Comparison of ENCODE assay signal across 9 mouse cellular contexts in the genomic region with DNA sequence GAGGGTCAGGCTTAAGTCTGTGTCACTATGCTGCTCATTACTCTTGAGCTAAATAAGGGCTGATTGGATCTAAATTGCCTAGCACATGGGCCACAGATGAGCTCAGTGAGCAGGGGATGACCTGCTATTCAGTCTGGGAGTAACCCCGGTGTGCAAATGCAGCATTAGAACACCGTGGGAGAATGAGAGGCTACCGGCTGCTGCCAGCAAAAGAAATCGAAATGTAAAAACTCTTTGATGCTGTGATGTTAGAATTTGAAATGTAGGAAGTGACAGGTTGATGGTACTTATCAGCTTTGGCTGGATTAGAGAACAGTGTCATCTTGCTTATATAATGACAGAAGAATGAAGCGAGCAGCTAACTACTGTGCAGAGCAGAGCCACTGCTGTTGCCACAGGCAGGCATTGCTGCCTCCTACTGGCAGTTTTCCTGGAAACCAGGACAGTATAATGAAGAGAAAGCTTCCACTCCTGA. TPM values are rescaled to one million over a fixed set of nuclear protein-coding genes. Genes with fewer than 3 reads are reported as not detected.
DNase-seq lines count a peak whose midpoint lies in the region; ATAC-seq lines count a peak whose summit lies in the region.
"Had no signal": no experiment of that assay in that cellular context is flagged by ENCODE, and none has a peak within 500 bp of the region (broad histone marks: within the 10 kb centered on the region; RNA-seq: fewer than 3 reads in every experiment).

No protein-coding gene starts in this region.

- no peak overlapping the region for H3K4me2 ChIP-seq in intestine, embryonic 15.5 days (replicated peaks)
- H3K4me2 ChIP-seq in neural tube, embryonic 14.5 days (ENCODE audit: low read depth, low read length) = peak overlapping the region; percentile 24; the same call in 1 of the 2 replicates
- H3K4me2 ChIP-seq: lung, embryonic 15.5 days had no signal

- peak; percentile 27 for DNase-seq in 416B (ENCODE audit: low read depth)
- DNase-seq in MN1 (ENCODE audit: low spot score) = peak; percentile 54
- DNase-seq in embryonic facial prominence, embryonic 10.5 days (ENCODE audit: low spot score) = peak; percentile 14
- peak; percentile 80 for DNase-seq in left cerebral cortex, adult 18-20 months (ENCODE audit: low spot score in 2 of 2)
- no peak for DNase-seq in spleen, postnatal 14 days (ENCODE audit: low spot score in 2 of 2)

- peaks cover 6% of the 10 kb centered on the region for H3K36me3 ChIP-seq in embryonic facial prominence, embryonic 10.5 days (replicated peaks)
- H3K36me3 ChIP-seq in intestine, embryonic 15.5 days = no peaks in the 10 kb centered on the region
- no peaks in the 10 kb centered on the region for H3K36me3 ChIP-seq in neural tube, embryonic 14.5 days (ENCODE audit: control insufficient read depth, insufficient read depth, low read length)
- H3K36me3 ChIP-seq: lung, embryonic 15.5 days had no signal

- no peaks in the 10 kb centered on the region for H3K4me1 ChIP-seq in embryonic facial prominence, embryonic 10.5 days
- H3K4me1 ChIP-seq in intestine, embryonic 15.5 days (replicated peaks) = no peaks in the 10 kb centered on the region
- peaks cover 6% of the 10 kb centered on the region; the same call in 1 of the 2 replicates for H3K4me1 ChIP-seq in neural tube, embryonic 14.5 days (ENCODE audit: control insufficient read depth, insufficient read depth, low read length)
- H3K4me1 ChIP-seq: lung, embryonic 15.5 days had no signal

- peak; percentile 66 for ATAC-seq in intestine, embryonic 15.5 days
- peak; percentile 98 for ATAC-seq in neural tube, embryonic 14.5 days (ENCODE audit: low read depth)
- ATAC-seq in granulocyte monocyte progenitor cell, adult 5-6 weeks (replicated peaks; ENCODE audit: poor library complexity, severe bottlenecking) = no peak

- H3K27ac ChIP-seq in embryonic facial prominence, embryonic 10.5 days (replicated peaks) = no peak overlapping the region
- H3K27ac ChIP-seq in intestine, embryonic 15.5 days = no peak overlapping the region
- H3K27ac ChIP-seq in neural tube, embryonic 14.5 days (ENCODE audit: low read depth, low read length) = no peak overlapping the region
- H3K27ac ChIP-seq: lung, embryonic 15.5 days had no signal

- no peaks in the 10 kb centered on the region for H3K27me3 ChIP-seq in embryonic facial prominence, embryonic 10.5 days (replicated peaks; ENCODE audit: low read depth, poor library complexity, severe bottlenecking)
- no peaks in the 10 kb centered on the region for H3K27me3 ChIP-seq in intestine, embryonic 15.5 days (replicated peaks)
- no peaks in the 10 kb centered on the region for H3K27me3 ChIP-seq in neural tube, embryonic 14.5 days (ENCODE audit: control insufficient read depth, insufficient read depth, low read length)
- H3K27me3 ChIP-seq: lung, embryonic 15.5 days had no signal

- no peak overlapping the region for H3K4me3 ChIP-seq in embryonic facial prominence, embryonic 10.5 days
- H3K4me3 ChIP-seq in intestine, embryonic 15.5 days (replicated peaks) = no peak overlapping the region
- no peak overlapping the region for H3K4me3 ChIP-seq in neural tube, embryonic 14.5 days (ENCODE audit: low read depth, low read length)
- H3K4me3 ChIP-seq: lung, embryonic 15.5 days had no signal

- WGBS in embryonic facial prominence, embryonic 10.5 days = 64% methylated on average over 5 of the region's 5 CpGs
- WGBS in intestine, embryonic 15.5 days = 58% methylated on average over 5 of the region's 5 CpGs
- WGBS in neural tube, embryonic 14.5 days = 11% methylated on average over 5 of the region's 5 CpGs

- H3K9ac ChIP-seq in intestine, embryonic 15.5 days = no peak overlapping the region
- no peak overlapping the region for H3K9ac ChIP-seq in neural tube, embryonic 14.5 days (replicated peaks; ENCODE audit: low read depth, low read length)
- H3K9ac ChIP-seq: lung, embryonic 15.5 days had no signal

- H3K9me3 ChIP-seq in embryonic facial prominence, embryonic 10.5 days = no peaks in the 10 kb centered on the region
- H3K9me3 ChIP-seq in intestine, embryonic 15.5 days = no peaks in the 10 kb centered on the region
- no peaks in the 10 kb centered on the region for H3K9me3 ChIP-seq in neural tube, embryonic 14.5 days (ENCODE audit: control insufficient read depth, low read length)
- H3K9me3 ChIP-seq: lung, embryonic 15.5 days had no signal

RNA-seq across cellular contexts. Expression of a gene that starts 48.5 kb away (rescaled TPM):
- 41.0 and 43.6 TPM in 2 replicates for polyA plus RNA-seq in embryonic facial prominence, embryonic 10.5 days (2016; fragmentation: Nextera tagmentation; extraction: Ambion mirVana)
- polyA plus RNA-seq in intestine, embryonic 15.5 days (2015; fragmentation: Nextera tagmentation; extraction: Ambion mirVana) = 24.2 and 25.5 TPM in 2 replicates
- 1 to 10 TPM; 1.0 to 1.4 TPM for total RNA-seq in left cerebral cortex, adult 18-20 months (2021)
- 3.6 and 3.7 TPM in 2 replicates for polyA plus RNA-seq in neural tube, embryonic 14.5 days (2014; fragmentation: Nextera tagmentation; extraction: Ambion mirVana)
- 55.6 and 59.2 TPM in 2 replicates for total RNA-seq in granulocyte monocyte progenitor cell, adult 5-6 weeks (2014; fragmentation: Nextera tagmentation)
- 48.4 and 60.8 TPM in 2 replicates for total RNA-seq in granulocyte monocyte progenitor cell, adult 5-6 weeks (2017)

Comparison
In these comparisons a context has a peak if more than half of its experiments do, and no peak if none do; other contexts are left out.
1. DNase-seq: peak in 416B (single experiment), MN1 (single experiment), embryonic facial prominence, embryonic 10.5 days (single experiment) and left cerebral cortex, adult 18-20 months (2 of 2); none in spleen, postnatal 14 days (0 of 2).